Mouse (Mus musculus): Measurements from ENCODE around the gene Gm49510.
A peak's percentile ranks its signal among the peaks of the same experiment; 100 is the strongest.

Gm49510 gene

GRCm38 (mm10) chr15:78946232-78946631, 46.8 kb downstream of the Gm49510 start:
- no peak for DNase-seq (ENCODE audit: low spot score)

- DNase-seq (ENCODE audit: low spot score): peak; percentile 88
Observed at GRCm38 (mm10) chr15:78947657-78948056, 48.2 kb downstream of the Gm49510 start, which contains the start of gene Triobp. TSS of gene Triobp (plus strand) at chr15:78947724.

- DNase-seq (ENCODE audit: low spot score): no peak
Observed at GRCm38 (mm10) chr15:78948152-78948725, 48.8 kb downstream of the Gm49510 start.

- no peak for DNase-seq (ENCODE audit: low spot score)
Observed at GRCm38 (mm10) chr15:78948883-78949282, 49.4 kb downstream of the Gm49510 start.

- DNase-seq (ENCODE audit: low spot score): no peak
Observed at GRCm38 (mm10) chr15:78955663-78956062, 56.2 kb downstream of the Gm49510 start.

GRCm38 (mm10) chr15:78956351-78956750, 56.9 kb downstream of the Gm49510 start:
- no peak for DNase-seq (ENCODE audit: low spot score)

- DNase-seq (ENCODE audit: low spot score): no peak
Observed at GRCm38 (mm10) chr15:78957021-78957420, 57.6 kb downstream of the Gm49510 start.

- no peak for DNase-seq (ENCODE audit: low spot score)
Observed at GRCm38 (mm10) chr15:78959537-78959936, 60.1 kb downstream of the Gm49510 start.

- DNase-seq (ENCODE audit: low spot score): no peak
Observed at GRCm38 (mm10) chr15:78960088-78960487, 60.6 kb downstream of the Gm49510 start.

GRCm38 (mm10) chr15:78962885-78963284, 63.4 kb downstream of the Gm49510 start:
- no peak for DNase-seq (ENCODE audit: low spot score)

Measured in ovary, adult 18-20 months (tissue).